Mouse (Mus musculus): ENCODE measurements around the gene Ubxn7. TPM values are rescaled to one million over a fixed set of nuclear protein-coding genes. Genes with fewer than 3 reads are reported as not detected.

Gene Ubxn7
- polyA plus RNA-seq, 1 experiment from 2014 or later = 18.3 TPM

GRCm38 (mm10) chr16:32395679-32396540 lies 63.9 kb downstream of the Ubxn7 start:
- H3K4me2 ChIP-seq (ENCODE audit: low read length) = no peak overlapping the region
- H3K4me3 ChIP-seq (ENCODE audit: low read length) = no peak overlapping the region
- no peak overlapping the region for H3K27ac ChIP-seq (ENCODE audit: low read depth, low read length)
- no peak overlapping the region for H3K9ac ChIP-seq (ENCODE audit: low read depth, low read length)
- H3K4me1 ChIP-seq (ENCODE audit: control insufficient read depth, insufficient read depth, low read depth, low read length) = no peaks in the 10 kb centered on the region
- H3K27me3 ChIP-seq (replicated peaks; ENCODE audit: control insufficient read depth, insufficient read depth, low read length) = no peaks in the 10 kb centered on the region
- no peaks in the 10 kb centered on the region for H3K9me3 ChIP-seq (ENCODE audit: control insufficient read depth, low read length)
- no peak for ATAC-seq
- peaks cover 2% of the 10 kb centered on the region; the same call in 1 of the 2 replicates for H3K36me3 ChIP-seq (ENCODE audit: control insufficient read depth, insufficient read depth, low read length)
- 73% methylated on average over 6 of the region's 6 CpGs for WGBS

- Histone ChIP-seq H3K4me1 (ENCODE audit: control insufficient read depth, insufficient read depth, low read depth, low read length) (no peaks in the 10 kb centered on the region), H3K27me3 (replicated peaks; ENCODE audit: control insufficient read depth, insufficient read depth, low read length) (no peaks in the 10 kb centered on the region), H3K4me2 (ENCODE audit: low read length) (no peak overlapping the region), H3K9ac (ENCODE audit: low read depth, low read length) (no peak overlapping the region), H3K27ac (ENCODE audit: low read depth, low read length) (no peak overlapping the region), H3K36me3 (ENCODE audit: control insufficient read depth, insufficient read depth, low read length) (no peaks in the 10 kb centered on the region), H3K9me3 (ENCODE audit: control insufficient read depth, low read length) (no peaks in the 10 kb centered on the region), H3K4me3 (ENCODE audit: low read length) (no peak overlapping the region)
- no peak for ATAC-seq
- WGBS = 54% methylated on average over 3 of the region's 3 CpGs
These were observed 64.4 kb downstream of the Ubxn7 start for GRCm38 (mm10) chr16:32396541-32396835.

- Histone ChIP-seq H3K36me3 (ENCODE audit: control insufficient read depth, insufficient read depth, low read length) (no peaks in the 10 kb centered on the region), H3K4me3 (ENCODE audit: low read length) (no peak overlapping the region), H3K4me1 (ENCODE audit: control insufficient read depth, insufficient read depth, low read depth, low read length) (no peaks in the 10 kb centered on the region), H3K27ac (ENCODE audit: low read depth, low read length) (no peak overlapping the region), H3K9ac (ENCODE audit: low read depth, low read length) (no peak overlapping the region), H3K27me3 (replicated peaks; ENCODE audit: control insufficient read depth, insufficient read depth, low read length) (no peaks in the 10 kb centered on the region), H3K4me2 (ENCODE audit: low read length) (no peak overlapping the region), H3K9me3 (ENCODE audit: control insufficient read depth, low read length) (no peaks in the 10 kb centered on the region)
- ATAC-seq = no peak
- 74% methylated on average over 3 of the region's 3 CpGs for WGBS
These were observed 66.1 kb downstream of the Ubxn7 start for GRCm38 (mm10) chr16:32398206-32398605.

DNA sequence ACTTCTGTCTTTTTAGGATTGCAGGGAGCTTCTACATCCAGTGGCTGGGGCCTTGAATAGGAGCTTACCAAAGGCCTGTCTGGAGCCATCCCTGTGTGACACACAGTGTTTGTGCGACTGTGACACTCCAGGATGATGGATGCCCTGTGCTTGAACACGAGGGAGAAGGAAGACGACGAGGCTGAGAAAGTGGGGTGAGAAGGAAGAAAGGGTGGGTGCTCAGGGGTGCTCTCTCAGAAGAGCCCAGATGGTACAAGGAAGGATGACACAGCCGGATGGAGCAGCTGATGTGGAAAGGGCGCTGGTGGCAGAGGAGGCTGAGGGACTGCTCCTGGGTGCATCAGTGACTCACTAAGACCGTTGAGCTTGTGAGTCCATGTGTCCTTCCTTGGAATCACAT lies 68.2 kb downstream of the Ubxn7 start, which contains the start of gene Tm4sf19:
TSS of gene Tm4sf19 (plus strand) at position 240 of the 400 bp plus-strand sequence.
- Histone ChIP-seq H3K9me3 (ENCODE audit: control insufficient read depth, low read length) (no peaks in the 10 kb centered on the region), H3K36me3 (ENCODE audit: control insufficient read depth, insufficient read depth, low read length) (no peaks in the 10 kb centered on the region), H3K27me3 (replicated peaks; ENCODE audit: control insufficient read depth, insufficient read depth, low read length) (no peaks in the 10 kb centered on the region), H3K4me3 (ENCODE audit: low read length) (no peak within 1 kb of the TSS), H3K9ac (ENCODE audit: low read depth, low read length) (no peak within 1 kb of the TSS), H3K27ac (ENCODE audit: low read depth, low read length) (no peak within 1 kb of the TSS), H3K4me2 (ENCODE audit: low read length) (no peak within 1 kb of the TSS), H3K4me1 (ENCODE audit: control insufficient read depth, insufficient read depth, low read depth, low read length) (no peaks in the 10 kb centered on the region)
- no peak for ATAC-seq
- WGBS = 79% methylated on average over 7 of the region's 7 CpGs

DNA sequence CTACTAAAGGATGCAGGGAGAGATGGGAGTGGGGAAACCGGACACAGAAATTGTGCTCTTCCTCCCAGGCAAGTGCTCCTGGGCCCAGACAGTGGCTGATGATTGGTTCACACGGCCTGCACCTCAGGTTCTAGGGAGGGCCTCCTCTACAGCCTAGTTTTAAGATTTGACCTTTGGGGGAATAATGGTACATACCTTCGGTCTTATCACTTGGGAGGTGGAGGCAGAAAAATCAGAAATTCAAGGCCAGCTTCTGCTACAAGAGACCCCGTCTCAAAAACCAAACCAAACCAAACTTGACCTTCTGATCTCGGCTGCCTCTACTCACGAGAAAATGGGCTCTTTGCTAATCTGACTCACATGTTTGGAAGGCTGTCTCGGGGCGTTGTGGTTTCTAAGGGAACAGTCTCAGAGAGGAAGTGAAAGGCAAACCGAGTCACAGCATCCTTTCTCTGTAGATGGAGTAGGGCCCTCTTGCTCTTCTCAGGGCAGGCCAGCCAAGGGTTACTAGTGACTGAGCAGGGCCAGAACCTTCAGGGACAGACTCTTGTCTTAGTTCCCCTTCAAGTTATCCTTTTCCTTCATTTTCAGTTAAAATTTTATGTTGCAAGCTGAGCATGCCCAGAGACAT lies 69.4 kb downstream of the Ubxn7 start:
- no peak overlapping the region for H3K4me2 ChIP-seq (ENCODE audit: low read length)
- 83% methylated on average over 9 of the region's 9 CpGs for WGBS
- H3K4me3 ChIP-seq (ENCODE audit: low read length) = no peak overlapping the region
- H3K27me3 ChIP-seq (replicated peaks; ENCODE audit: control insufficient read depth, insufficient read depth, low read length) = no peaks in the 10 kb centered on the region
- H3K9ac ChIP-seq (ENCODE audit: low read depth, low read length) = no peak overlapping the region
- H3K27ac ChIP-seq (ENCODE audit: low read depth, low read length) = no peak overlapping the region
- no peaks in the 10 kb centered on the region for H3K4me1 ChIP-seq (ENCODE audit: control insufficient read depth, insufficient read depth, low read depth, low read length)
- no peak for ATAC-seq
- no peaks in the 10 kb centered on the region for H3K9me3 ChIP-seq (ENCODE audit: control insufficient read depth, low read length)
- no peaks in the 10 kb centered on the region for H3K36me3 ChIP-seq (ENCODE audit: control insufficient read depth, insufficient read depth, low read length)

- H3K27me3 ChIP-seq (replicated peaks; ENCODE audit: control insufficient read depth, insufficient read depth, low read length) = no peaks in the 10 kb centered on the region
- H3K27ac ChIP-seq (ENCODE audit: low read depth, low read length) = no peak overlapping the region
- no peaks in the 10 kb centered on the region for H3K9me3 ChIP-seq (ENCODE audit: control insufficient read depth, low read length)
- no peak for ATAC-seq
- no peak overlapping the region for H3K9ac ChIP-seq (ENCODE audit: low read depth, low read length)
- H3K4me3 ChIP-seq (ENCODE audit: low read length) = no peak overlapping the region
- 89% methylated on average over 3 of the region's 3 CpGs for WGBS
- H3K4me1 ChIP-seq (ENCODE audit: control insufficient read depth, insufficient read depth, low read depth, low read length) = no peaks in the 10 kb centered on the region
- no peaks in the 10 kb centered on the region for H3K36me3 ChIP-seq (ENCODE audit: control insufficient read depth, insufficient read depth, low read length)
- H3K4me2 ChIP-seq (ENCODE audit: low read length) = no peak overlapping the region
These were observed 70.8 kb downstream of the Ubxn7 start for GRCm38 (mm10) chr16:32402818-32403217.

DNA sequence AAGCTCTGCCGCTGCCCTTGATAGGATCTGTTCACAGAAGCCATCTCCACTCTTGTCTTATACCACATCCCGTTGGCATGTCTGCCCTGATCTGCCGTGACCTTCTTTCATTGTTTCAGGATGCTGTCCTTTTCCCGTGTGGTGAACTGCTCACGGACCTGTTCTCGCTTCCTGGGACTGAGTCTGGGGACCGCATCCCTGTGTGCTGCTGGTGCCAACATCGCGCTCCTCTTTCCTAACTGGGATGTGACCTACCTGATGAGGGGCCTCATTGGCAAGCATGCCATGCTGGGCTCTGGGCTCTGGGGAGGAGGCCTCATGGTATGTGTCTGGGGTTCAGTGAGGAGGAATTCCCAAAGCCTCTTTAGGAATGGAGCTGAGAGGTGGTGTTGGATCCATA lies 73.7 kb downstream of the Ubxn7 start:
- ATAC-seq = no peak
- H3K27ac ChIP-seq (ENCODE audit: low read depth, low read length) = no peak overlapping the region
- H3K9ac ChIP-seq (ENCODE audit: low read depth, low read length) = no peak overlapping the region
- H3K9me3 ChIP-seq (ENCODE audit: control insufficient read depth, low read length) = no peaks in the 10 kb centered on the region
- no peaks in the 10 kb centered on the region for H3K27me3 ChIP-seq (replicated peaks; ENCODE audit: control insufficient read depth, insufficient read depth, low read length)
- H3K4me1 ChIP-seq (ENCODE audit: control insufficient read depth, insufficient read depth, low read depth, low read length) = no peaks in the 10 kb centered on the region
- H3K4me2 ChIP-seq (ENCODE audit: low read length) = no peak overlapping the region
- no peak overlapping the region for H3K4me3 ChIP-seq (ENCODE audit: low read length)
- no peaks in the 10 kb centered on the region for H3K36me3 ChIP-seq (ENCODE audit: control insufficient read depth, insufficient read depth, low read length)
- WGBS = 79% methylated on average over 9 of the region's 9 CpGs

DNA sequence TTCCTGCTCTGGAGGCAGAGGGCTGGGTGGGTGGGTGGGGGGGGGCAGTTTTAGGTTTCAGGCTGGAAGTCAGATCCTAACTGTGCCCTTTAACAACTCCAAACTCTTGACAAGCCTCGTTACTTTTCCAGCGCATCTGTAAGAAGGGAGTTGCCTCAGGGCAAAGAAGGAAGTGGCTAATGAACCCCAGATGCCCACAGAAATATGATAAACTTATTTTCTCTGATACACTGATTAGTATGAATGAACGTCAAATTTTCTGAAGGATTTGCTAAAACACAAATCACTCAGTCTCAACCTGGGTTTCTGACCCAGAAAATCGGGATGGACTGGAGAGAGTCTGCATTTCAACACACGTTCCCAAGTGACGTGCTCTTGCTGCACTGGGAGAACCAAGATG lies 74.6 kb downstream of the Ubxn7 start:
- H3K4me3 ChIP-seq (ENCODE audit: low read length) = no peak overlapping the region
- WGBS = 85% methylated on average over 6 of the region's 6 CpGs
- no peaks in the 10 kb centered on the region for H3K9me3 ChIP-seq (ENCODE audit: control insufficient read depth, low read length)
- H3K27me3 ChIP-seq (replicated peaks; ENCODE audit: control insufficient read depth, insufficient read depth, low read length) = no peaks in the 10 kb centered on the region
- no peaks in the 10 kb centered on the region for H3K4me1 ChIP-seq (ENCODE audit: control insufficient read depth, insufficient read depth, low read depth, low read length)
- H3K36me3 ChIP-seq (ENCODE audit: control insufficient read depth, insufficient read depth, low read length) = no peaks in the 10 kb centered on the region
- no peak overlapping the region for H3K4me2 ChIP-seq (ENCODE audit: low read length)
- H3K9ac ChIP-seq (ENCODE audit: low read depth, low read length) = no peak overlapping the region
- H3K27ac ChIP-seq (ENCODE audit: low read depth, low read length) = no peak overlapping the region
- no peak for ATAC-seq

- Histone ChIP-seq H3K4me2 (ENCODE audit: low read length) (no peak overlapping the region), H3K27ac (ENCODE audit: low read depth, low read length) (no peak overlapping the region), H3K9ac (ENCODE audit: low read depth, low read length) (no peak overlapping the region), H3K4me1 (ENCODE audit: control insufficient read depth, insufficient read depth, low read depth, low read length) (no peaks in the 10 kb centered on the region), H3K9me3 (ENCODE audit: control insufficient read depth, low read length) (no peaks in the 10 kb centered on the region), H3K27me3 (replicated peaks; ENCODE audit: control insufficient read depth, insufficient read depth, low read length) (no peaks in the 10 kb centered on the region), H3K36me3 (ENCODE audit: control insufficient read depth, insufficient read depth, low read length) (no peaks in the 10 kb centered on the region), H3K4me3 (ENCODE audit: low read length) (no peak overlapping the region)
- no peak for ATAC-seq
- WGBS = 85% methylated on average over 10 of the region's 10 CpGs
These were observed 75.7 kb downstream of the Ubxn7 start for GRCm38 (mm10) chr16:32407730-32408129.

Data from hindbrain, embryonic 16.5 days (tissue).